Mouse (Mus musculus) neural tube, embryonic 15.5 days (tissue): ENCODE data around the gene Wdr45. TPM values are rescaled to one million over a fixed set of nuclear protein-coding genes. Genes with fewer than 3 reads are reported as not detected.

Source experiments
- ATAC-seq: fragments of 200-750 bp; cut with Nextera tagmentation; 2 replicates; pipeline ENCODE4 v1.8.0; 2017; ENCODE audit warnings: mild to moderate bottlenecking, moderate TSS enrichment, moderate library complexity; ENCODE audit not compliant: low FRiP score
- H3K27ac ChIP-seq: fragments of 300-500 bp; sonication (generic); replicated peaks from 2 replicates; pipeline ENCODE4 v1.5.1; 2015; ENCODE audit warnings: mild to moderate bottlenecking, inconsistent platforms
- H3K27me3 ChIP-seq: fragments of 300-500 bp; sonication (generic); replicated peaks from 2 replicates; pipeline ENCODE4 v1.6.1; 2015; ENCODE audit warnings: inconsistent platforms
- H3K36me3 ChIP-seq: fragments of 300-500 bp; sonication (generic); 2 replicates; pipeline ENCODE4 v1.6.1; 2015; ENCODE audit warnings: inconsistent platforms
- H3K4me1 ChIP-seq: fragments of 300-500 bp; sonication (generic); 2 replicates; pipeline ENCODE4 v1.6.1; 2015; ENCODE audit warnings: inconsistent platforms
- H3K4me2 ChIP-seq: fragments of 300-500 bp; sonication (generic); 2 replicates; pipeline ENCODE4 v1.6.1; 2015; ENCODE audit warnings: inconsistent platforms, mild to moderate bottlenecking, moderate library complexity
- H3K4me3 ChIP-seq: fragments of 300-500 bp; sonication (generic); replicated peaks from 2 replicates; pipeline ENCODE4 v1.5.1; 2015; ENCODE audit warnings: mild to moderate bottlenecking, inconsistent platforms
- H3K9ac ChIP-seq: fragments of 300-500 bp; sonication (generic); replicated peaks from 2 replicates; pipeline ENCODE4 v1.6.1; 2015; ENCODE audit warnings: mild to moderate bottlenecking, inconsistent platforms
- H3K9me3 ChIP-seq: fragments of 300-500 bp; sonication (generic); replicated peaks from 2 replicates; pipeline ENCODE4 v1.6.1; 2016; ENCODE audit warnings: inconsistent platforms
- WGBS: fragments of 180-500 bp; shearing (Covaris S2); methylation state at CpG from one replicate; pipeline ENCODE4 v1.1.7; 2015; ENCODE audit warnings: mixed read lengths; 5-methylcytosine and 5-hydroxymethylcytosine counted together
- polyA plus RNA-seq: library from polyadenylated mRNA; unstranded; fragments of >200 nt; fragmentation: Nextera tagmentation; extraction: Ambion mirVana; gene quantifications from 2 replicates; pipeline ENCODE4 v1.2.1, GENCODE M21; 2015

Wdr45 gene
- polyA plus RNA-seq, 1 experiment from 2014 or later: 34.9 TPM

GRCm38 (mm10) chrX:7772766-7773165 is 58.6 kb downstream of the Wdr45 start:
- Histone ChIP-seq H3K27me3 (no peaks in the 10 kb centered on the region), H3K4me1 (no peaks in the 10 kb centered on the region), H3K4me2 (no peak overlapping the region), H3K9me3 (no peaks in the 10 kb centered on the region), H3K36me3 (peaks cover 16% of the 10 kb centered on the region), H3K27ac (no peak overlapping the region), H3K9ac (no peak overlapping the region), H3K4me3 (no peak overlapping the region)
- 58% methylated on average over 2 of the region's 2 CpGs for WGBS
- no peak for ATAC-seq

GRCm38 (mm10) chrX:7775501-7776205 is 61.5 kb downstream of the Wdr45 start:
- no peaks in the 10 kb centered on the region for H3K9me3 ChIP-seq
- no peak overlapping the region for H3K27ac ChIP-seq
- no peaks in the 10 kb centered on the region for H3K4me1 ChIP-seq
- H3K27me3 ChIP-seq: no peaks in the 10 kb centered on the region
- no peak overlapping the region for H3K4me2 ChIP-seq
- H3K4me3 ChIP-seq: no peak overlapping the region
- no peak for ATAC-seq
- WGBS: 73% methylated on average over 9 of the region's 9 CpGs
- no peak overlapping the region for H3K9ac ChIP-seq
- H3K36me3 ChIP-seq: peaks cover 5% of the 10 kb centered on the region; the same call in 1 of the 2 replicates

- Histone ChIP-seq H3K27ac (no peak overlapping the region), H3K36me3 (peaks cover 4% of the 10 kb centered on the region; the same call in 1 of the 2 replicates), H3K4me1 (no peaks in the 10 kb centered on the region), H3K9me3 (no peaks in the 10 kb centered on the region), H3K9ac (no peak overlapping the region), H3K4me2 (no peak overlapping the region), H3K27me3 (no peaks in the 10 kb centered on the region), H3K4me3 (no peak overlapping the region)
- 52% methylated on average over 8 of the region's 8 CpGs for WGBS
- peak; percentile 47; the same call in 1 of the 2 replicates for ATAC-seq
Measured at GRCm38 (mm10) chrX:7776329-7777082, 62.4 kb downstream of the Wdr45 start.

Other genes starting within 250 kb of the Wdr45 start
- gene Foxp3, start 140.7 kb upstream of the Wdr45 start, polyA plus RNA-seq: 0.08 and 0.26 TPM in 2 replicates
- gene Ppp1r3f, start 140.1 kb upstream of the Wdr45 start, polyA plus RNA-seq: 6.0 and 7.5 TPM in 2 replicates
- gene Ccdc22, start 108.8 kb upstream of the Wdr45 start, polyA plus RNA-seq: 28.4 and 29.5 TPM in 2 replicates
- 0.24 and 0.35 TPM in 2 replicates for gene Cacna1f, start 107.2 kb upstream of the Wdr45 start, polyA plus RNA-seq
- gene Syp, start 75.9 kb upstream of the Wdr45 start, polyA plus RNA-seq: 195 and 223 TPM in 2 replicates
- gene Prickle3, start 57.1 kb upstream of the Wdr45 start, polyA plus RNA-seq: 1.7 and 3.8 TPM in 2 replicates
- gene Plp2, start 42.9 kb upstream of the Wdr45 start, polyA plus RNA-seq: 20.3 and 50.6 TPM in 2 replicates
- gene Magix, start 33.1 kb upstream of the Wdr45 start, polyA plus RNA-seq: 0.13 TPM in 1 of 2 replicates, not detected in the other
- 46.0 and 46.5 TPM in 2 replicates for gene Gpkow, start 17.2 kb upstream of the Wdr45 start, polyA plus RNA-seq
- gene Gm45208, start 7.9 kb downstream of the Wdr45 start, polyA plus RNA-seq: 1.4 TPM in 1 of 2 replicates, not detected in the other
- gene Praf2, start 14.1 kb downstream of the Wdr45 start, polyA plus RNA-seq: 128 and 132 TPM in 2 replicates
- gene Ccdc120, start 36.6 kb downstream of the Wdr45 start, polyA plus RNA-seq: 50.8 and 56.3 TPM in 2 replicates
- 24.7 and 25.2 TPM in 2 replicates for gene Tfe3, start 48.2 kb downstream of the Wdr45 start, polyA plus RNA-seq
- 63.0 and 67.4 TPM in 2 replicates for gene Gripap1, start 75.4 kb downstream of the Wdr45 start, polyA plus RNA-seq
- gene Kcnd1, start 108.0 kb downstream of the Wdr45 start, polyA plus RNA-seq: 5.7 and 6.5 TPM in 2 replicates
- gene Otud5, start 127.0 kb downstream of the Wdr45 start, polyA plus RNA-seq: 40.0 and 40.4 TPM in 2 replicates
- gene Pim2, start 163.9 kb downstream of the Wdr45 start, polyA plus RNA-seq: 21.0 and 26.8 TPM in 2 replicates
- 46.9 and 47.3 TPM in 2 replicates for gene Slc35a2, start 169.7 kb downstream of the Wdr45 start, polyA plus RNA-seq
- 194 and 201 TPM in 2 replicates for gene Pqbp1, start 184.9 kb downstream of the Wdr45 start, polyA plus RNA-seq
- 152 TPM in 2 replicates for gene Timm17b, start 185.0 kb downstream of the Wdr45 start, polyA plus RNA-seq
- not detected in 2 replicates for gene Gm10491, start 193.5 kb downstream of the Wdr45 start, polyA plus RNA-seq
- gene Gm10490, start 195.2 kb downstream of the Wdr45 start, polyA plus RNA-seq: not detected in 2 replicates
- gene Pcsk1n, start 205.5 kb downstream of the Wdr45 start, polyA plus RNA-seq: 292 and 368 TPM in 2 replicates
- 0.28 TPM in 1 of 2 replicates, not detected in the other for gene Eras, start 214.3 kb downstream of the Wdr45 start, polyA plus RNA-seq
- 57.4 and 61.3 TPM in 2 replicates for gene Hdac6, start 233.6 kb downstream of the Wdr45 start, polyA plus RNA-seq